Mouse (Mus musculus) liver, embryonic 13.5 days (tissue): ENCODE results near the gene Actc1. TPM values are rescaled to one million over a fixed set of nuclear protein-coding genes. Genes with fewer than 3 reads are reported as not detected.

Experiments used
- ATAC-seq: fragments of 200-750 bp; cut with Nextera tagmentation; 2 replicates; pipeline ENCODE4 v1.8.0; 2017; ENCODE audit warnings: low read depth, mild to moderate bottlenecking, moderate number of reproducible peaks, moderate library complexity
- DNase-seq: peaks from one replicate; pipeline ENCODE4 v3.0.0; 2022
- H3K27ac ChIP-seq: fragments of 300-500 bp; sonication (generic); 2 replicates; pipeline ENCODE4 v1.5.1; 2015; ENCODE audit warnings: moderate library complexity, mild to moderate bottlenecking, inconsistent platforms
- H3K27me3 ChIP-seq: fragments of 300-500 bp; sonication (generic); 2 replicates; pipeline ENCODE4 v1.6.1; 2015; ENCODE audit warnings: mild to moderate bottlenecking, inconsistent platforms
- H3K36me3 ChIP-seq: fragments of 300-500 bp; sonication (generic); 2 replicates; pipeline ENCODE4 v1.6.1; 2015; ENCODE audit warnings: mild to moderate bottlenecking, inconsistent platforms
- H3K4me1 ChIP-seq: fragments of 300-500 bp; sonication (generic); replicated peaks from 2 replicates; pipeline ENCODE4 v1.6.1; 2015; ENCODE audit warnings: inconsistent platforms
- H3K4me2 ChIP-seq: fragments of 300-500 bp; sonication (generic); 2 replicates; pipeline ENCODE4 v1.6.1; 2015; ENCODE audit warnings: inconsistent platforms, mild to moderate bottlenecking, moderate library complexity
- H3K4me3 ChIP-seq: fragments of 300-500 bp; sonication (generic); replicated peaks from 2 replicates; pipeline ENCODE4 v1.5.1; 2015; ENCODE audit warnings: mild to moderate bottlenecking, inconsistent platforms
- H3K9ac ChIP-seq: fragments of 300-500 bp; sonication (generic); 2 replicates; pipeline ENCODE4 v1.6.1; 2015; ENCODE audit warnings: mild to moderate bottlenecking, inconsistent platforms
- H3K9me3 ChIP-seq: fragments of 300-500 bp; sonication (generic); replicated peaks from 2 replicates; pipeline ENCODE4 v1.6.1; 2016; ENCODE audit warnings: inconsistent platforms
- WGBS: fragments of 180-500 bp; shearing (Covaris S2); methylation state at CpG from one replicate; pipeline ENCODE4 v1.1.7; 2015; ENCODE audit not compliant: insufficient replicate concordance; 5-methylcytosine and 5-hydroxymethylcytosine counted together
- polyA plus RNA-seq: library from polyadenylated mRNA; unstranded; fragments of >200 nt; fragmentation: Nextera tagmentation; extraction: Ambion mirVana; gene quantifications from 2 replicates; pipeline ENCODE4 v1.2.1, GENCODE M21; 2015

The Actc1 gene
- polyA plus RNA-seq, 1 experiment from 2014 or later = 25.5 TPM

GRCm38 (mm10) chr2:114012749-114013211 lies 40.6 kb downstream of the Actc1 start:
- ATAC-seq (no peak), DNase-seq (no peak)
- peak overlapping the region; percentile 52; the same call in 1 of the 2 replicates for H3K4me2 ChIP-seq
- H3K9me3 ChIP-seq = no peaks in the 10 kb centered on the region
- no peak overlapping the region for H3K9ac ChIP-seq
- no peaks in the 10 kb centered on the region for H3K4me1 ChIP-seq
- whole genome bisulfite sequencing = 4% methylated on average over 19 of the region's 19 CpGs
- no peak overlapping the region for H3K27ac ChIP-seq
- H3K36me3 ChIP-seq = no peaks in the 10 kb centered on the region
- peaks cover 42% of the 10 kb centered on the region for H3K27me3 ChIP-seq
- no peak overlapping the region; the same call in 1 of the 2 replicates for H3K4me3 ChIP-seq

GRCm38 (mm10) chr2:114011838-114012237 lies 41.5 kb downstream of the Actc1 start:
- ATAC-seq (no peak), DNase-seq (no peak)
- Histone ChIP-seq H3K4me1 (no peaks in the 10 kb centered on the region), H3K4me3 (no peak overlapping the region), H3K27ac (no peak overlapping the region), H3K27me3 (peaks cover 42% of the 10 kb centered on the region), H3K4me2 (no peak overlapping the region), H3K9ac (no peak overlapping the region), H3K9me3 (no peaks in the 10 kb centered on the region), H3K36me3 (no peaks in the 10 kb centered on the region)
- 43% methylated on average over 4 of the region's 4 CpGs for WGBS

- H3K27me3 ChIP-seq = peaks cover 19% of the 10 kb centered on the region
- WGBS = 47% methylated on average over 2 of the region's 2 CpGs
- H3K27ac ChIP-seq = no peak overlapping the region
- no peak for DNase-seq
- H3K4me2 ChIP-seq = no peak overlapping the region
- no peaks in the 10 kb centered on the region for H3K4me1 ChIP-seq
- H3K36me3 ChIP-seq = no peaks in the 10 kb centered on the region
- no peak overlapping the region for H3K4me3 ChIP-seq
- no peak for ATAC-seq
- H3K9me3 ChIP-seq = no peaks in the 10 kb centered on the region
- H3K9ac ChIP-seq = no peak overlapping the region
These were observed 45.0 kb downstream of the Actc1 start for GRCm38 (mm10) chr2:114008321-114008720.

- 59% methylated on average over 8 of the region's 8 CpGs for WGBS
- no peaks in the 10 kb centered on the region for H3K4me1 ChIP-seq
- no peaks in the 10 kb centered on the region for H3K9me3 ChIP-seq
- H3K27me3 ChIP-seq = no peaks in the 10 kb centered on the region
- no peak overlapping the region for H3K4me2 ChIP-seq
- no peak for DNase-seq
- no peak overlapping the region for H3K9ac ChIP-seq
- no peak for ATAC-seq
- no peaks in the 10 kb centered on the region for H3K36me3 ChIP-seq
- H3K27ac ChIP-seq = no peak overlapping the region
- no peak overlapping the region for H3K4me3 ChIP-seq
These were observed 55.9 kb downstream of the Actc1 start for GRCm38 (mm10) chr2:113997484-113997883.

Other genes with a start within 250 kb of the Actc1 start
- gene Scg5, start 224.4 kb downstream of the Actc1 start, polyA plus RNA-seq = 0.12 and 0.21 TPM in 2 replicates
- gene Arhgap11a, start 204.9 kb downstream of the Actc1 start, polyA plus RNA-seq = 17.4 and 22.9 TPM in 2 replicates
- gene Gjd2, start 39.9 kb downstream of the Actc1 start, polyA plus RNA-seq = not detected in 2 replicates
- gene Aqr, start 133.5 kb upstream of the Actc1 start, polyA plus RNA-seq = 24.9 and 30.1 TPM in 2 replicates
- 1.8 and 1.9 TPM in 2 replicates for gene Zfp770, start 147.9 kb upstream of the Actc1 start, polyA plus RNA-seq